Comparison of ENCODE assay signal across 21 mouse cellular contexts in genomic region chr3:39372426-39372950, GRCm38 (mm10).
DNase-seq lines count a peak whose midpoint lies in the region; ATAC-seq and TF ChIP-seq lines count a peak whose summit lies in the region.
"Had no signal": no experiment of that assay in that cellular context is flagged by ENCODE, and none has a peak within 500 bp of the region (broad histone marks: within the 10 kb centered on the region; RNA-seq: fewer than 3 reads in every experiment).

No protein-coding gene starts in this region.

- no peak for ATAC-seq in forebrain, postnatal 0 days
- ATAC-seq in forebrain, embryonic 13.5 days, result no peak
- ATAC-seq in midbrain, postnatal 0 days (ENCODE audit: low FRiP score), result no peak
- ATAC-seq: activated CD4-positive, CD25-positive, alpha-beta regulatory T cell, adult 4 months; intestine, embryonic 15.5 days; Patski had no signal

- H3K4me1 ChIP-seq in forebrain, postnatal 0 days (ENCODE audit: insufficient read depth), result no peaks in the 10 kb centered on the region
- no peaks in the 10 kb centered on the region for H3K4me1 ChIP-seq in forebrain, embryonic 13.5 days
- no peaks in the 10 kb centered on the region for H3K4me1 ChIP-seq in midbrain, postnatal 0 days (ENCODE audit: insufficient read depth, low read length)
- H3K4me1 ChIP-seq in midbrain, embryonic 10.5 days, result no peaks in the 10 kb centered on the region
- H3K4me1 ChIP-seq: embryonic facial prominence, embryonic 12.5 days; heart, embryonic 12.5 days; hindbrain, embryonic 10.5 days; intestine, embryonic 15.5 days had no signal

- 52% methylated on average over 10 of the region's 10 CpGs for WGBS in forebrain, postnatal 0 days
- 65% methylated on average over 10 of the region's 10 CpGs for WGBS in forebrain, embryonic 13.5 days
- WGBS in midbrain, postnatal 0 days, result 77% methylated on average over 10 of the region's 10 CpGs
- WGBS in midbrain, embryonic 10.5 days, result 87% methylated on average over 10 of the region's 10 CpGs

- DNase-seq in cerebellum, postnatal 14 days, result peak; percentile 13 to 42
- no peak for DNase-seq in cerebellum, adult 11 months
- DNase-seq in forebrain, postnatal 0 days, result peak; percentile 4
- DNase-seq in midbrain, postnatal 0 days (ENCODE audit: low spot score), result peak; percentile 42
- DNase-seq in midbrain, embryonic 10.5 days (ENCODE audit: low spot score), result no peak
- DNase-seq in thymus, postnatal 0 days (ENCODE audit: low spot score), result no peak
- DNase-seq in right cerebral cortex, postnatal 10 days (ENCODE audit: low spot score in 2 of 2), result no peak
- DNase-seq: adrenal gland, adult 2 months; adrenal gland, postnatal 25 days; cerebellum, adult 8-10 months; embryo, embryonic 11 days; gastrocnemius, adult 2 months; gastrocnemius, postnatal 25 days; kidney, adult 18-20 months had no signal

- H3K4me2 ChIP-seq in forebrain, postnatal 0 days (ENCODE audit: low read depth), result no peak overlapping the region
- H3K4me2 ChIP-seq in forebrain, embryonic 13.5 days, result no peak overlapping the region
- H3K4me2 ChIP-seq in midbrain, postnatal 0 days (ENCODE audit: low read depth, low read length, poor library complexity, severe bottlenecking), result no peak overlapping the region
- H3K4me2 ChIP-seq: embryonic facial prominence, embryonic 12.5 days; heart, embryonic 12.5 days; intestine, embryonic 15.5 days had no signal

- no peak overlapping the region for H3K27ac ChIP-seq in forebrain, postnatal 0 days (ENCODE audit: low read depth, low read length)
- no peak overlapping the region for H3K27ac ChIP-seq in forebrain, embryonic 13.5 days
- H3K27ac ChIP-seq in midbrain, postnatal 0 days (ENCODE audit: low read depth, low read length), result no peak overlapping the region
- no peak overlapping the region for H3K27ac ChIP-seq in midbrain, embryonic 10.5 days (replicated peaks)
- H3K27ac ChIP-seq: embryonic facial prominence, embryonic 12.5 days; gastrocnemius, adult 2 months; hindbrain, embryonic 10.5 days; intestine, embryonic 15.5 days had no signal

- H3K4me3 ChIP-seq in forebrain, postnatal 0 days (ENCODE audit: low read depth, low read length), result no peak overlapping the region
- no peak overlapping the region for H3K4me3 ChIP-seq in forebrain, embryonic 13.5 days
- H3K4me3 ChIP-seq in midbrain, postnatal 0 days (ENCODE audit: low read depth, low read length), result no peak overlapping the region
- H3K4me3 ChIP-seq in midbrain, embryonic 10.5 days, result no peak overlapping the region
- H3K4me3 ChIP-seq: embryonic facial prominence, embryonic 12.5 days; gastrocnemius, adult 2 months; heart, embryonic 12.5 days; hindbrain, embryonic 10.5 days; intestine, embryonic 15.5 days had no signal

- H3K27me3 ChIP-seq in forebrain, postnatal 0 days (ENCODE audit: insufficient read depth, low read length), result no peaks in the 10 kb centered on the region
- no peaks in the 10 kb centered on the region for H3K27me3 ChIP-seq in forebrain, embryonic 13.5 days
- H3K27me3 ChIP-seq in midbrain, postnatal 0 days (ENCODE audit: insufficient read depth, low read length), result no peaks in the 10 kb centered on the region
- H3K27me3 ChIP-seq in midbrain, embryonic 10.5 days (ENCODE audit: low read depth, poor library complexity, severe bottlenecking), result no peaks in the 10 kb centered on the region
- H3K27me3 ChIP-seq: embryonic facial prominence, embryonic 12.5 days; heart, embryonic 12.5 days; intestine, embryonic 15.5 days had no signal

- TF ChIP-seq CTCF in forebrain, postnatal 0 days (IDR thresholded peaks at IDR 0.05; ENCODE audit: low read depth), result no peak
- no peak for TF ChIP-seq CTCF in midbrain, postnatal 0 days (IDR thresholded peaks at IDR 0.05)

- H3K9me3 ChIP-seq in forebrain, postnatal 0 days (ENCODE audit: low read length), result no peaks in the 10 kb centered on the region
- H3K9me3 ChIP-seq in forebrain, embryonic 13.5 days (replicated peaks), result no peaks in the 10 kb centered on the region
- H3K9me3 ChIP-seq in midbrain, postnatal 0 days (ENCODE audit: low read length), result no peaks in the 10 kb centered on the region
- no peaks in the 10 kb centered on the region for H3K9me3 ChIP-seq in midbrain, embryonic 10.5 days (replicated peaks)
- H3K9me3 ChIP-seq: embryonic facial prominence, embryonic 12.5 days; heart, embryonic 12.5 days; hindbrain, embryonic 10.5 days; intestine, embryonic 15.5 days had no signal

- H3K9ac ChIP-seq in forebrain, postnatal 0 days, result no peak overlapping the region
- H3K9ac ChIP-seq in forebrain, embryonic 13.5 days, result no peak overlapping the region
- no peak overlapping the region for H3K9ac ChIP-seq in midbrain, postnatal 0 days (replicated peaks; ENCODE audit: low read length, poor library complexity, severe bottlenecking)
- H3K9ac ChIP-seq: embryonic facial prominence, embryonic 12.5 days; heart, embryonic 12.5 days; intestine, embryonic 15.5 days had no signal

- H3K36me3 ChIP-seq in forebrain, postnatal 0 days (ENCODE audit: insufficient read depth), result no peaks in the 10 kb centered on the region
- H3K36me3 ChIP-seq in forebrain, embryonic 13.5 days (ENCODE audit: poor library complexity, severe bottlenecking), result no peaks in the 10 kb centered on the region
- H3K36me3 ChIP-seq in midbrain, postnatal 0 days (ENCODE audit: insufficient read depth, low read length), result no peaks in the 10 kb centered on the region
- no peaks in the 10 kb centered on the region for H3K36me3 ChIP-seq in midbrain, embryonic 10.5 days
- H3K36me3 ChIP-seq: embryonic facial prominence, embryonic 12.5 days; heart, embryonic 12.5 days; hindbrain, embryonic 10.5 days; intestine, embryonic 15.5 days had no signal

Comparison
In these comparisons a context has a peak if more than half of its experiments do, and no peak if none do; other contexts are left out.
1. DNase-seq: peak in cerebellum, postnatal 14 days (2 of 2), forebrain, postnatal 0 days (single experiment) and midbrain, postnatal 0 days (single experiment); none in cerebellum, adult 11 months (single experiment), midbrain, embryonic 10.5 days (single experiment), thymus, postnatal 0 days (single experiment) and right cerebral cortex, postnatal 10 days (0 of 2).